Mouse (Mus musculus): ENCODE results near the gene Sun1. TPM values are rescaled to one million over a fixed set of nuclear protein-coding genes. Genes with fewer than 3 reads are reported as not detected.

Sun1 gene
- 45.3 and 48.9 TPM in 2 replicates for polyA plus RNA-seq (2014; fragmentation: Nextera tagmentation; extraction: Ambion mirVana)

DNA sequence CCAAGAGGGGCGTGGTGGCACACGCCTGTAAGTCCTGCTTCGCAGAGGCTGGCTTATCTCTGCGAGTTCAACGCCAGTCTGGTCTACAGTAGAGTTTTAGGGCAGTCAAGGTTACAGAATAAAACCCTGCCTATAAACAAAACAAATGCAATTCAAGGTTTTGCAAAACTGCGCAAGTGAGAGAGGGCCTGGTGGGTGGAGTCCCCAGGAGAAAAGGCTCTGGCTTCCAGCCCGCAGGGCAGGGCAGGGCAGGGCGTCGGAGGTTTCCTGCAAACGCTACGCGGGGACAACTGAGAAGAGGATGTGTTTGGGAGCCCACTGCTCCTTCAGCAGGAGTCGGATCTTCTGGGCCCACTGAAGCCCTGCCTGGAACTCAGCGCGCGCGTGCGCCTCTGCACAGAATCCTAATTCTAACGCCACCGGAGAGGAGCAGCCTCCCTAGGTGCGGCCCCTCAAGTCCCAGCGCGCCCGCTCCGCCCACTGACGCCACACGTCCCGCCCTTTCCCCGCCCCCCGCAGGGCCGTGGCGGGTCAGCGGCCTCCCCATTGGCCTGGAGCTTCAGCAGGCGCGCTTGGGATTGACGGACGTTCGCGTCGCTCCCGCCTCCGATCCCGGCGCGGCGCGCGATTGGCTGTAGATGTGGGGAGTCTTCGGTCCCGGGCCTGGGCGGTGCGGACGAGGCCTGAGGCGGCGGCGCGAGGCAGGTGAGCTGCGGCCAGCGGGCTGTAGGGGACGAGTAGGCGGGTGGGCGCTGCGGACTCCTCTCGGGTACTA, at the start of gene Sun1:
TSS of gene Sun1 (plus strand) at position 643 of the 775 bp plus-strand sequence.
- peak; percentile 99 for DNase-seq (ENCODE audit: low spot score)
- no peaks in the 10 kb centered on the region for H3K27me3 ChIP-seq (ENCODE audit: control insufficient read depth, insufficient read depth, low read length)
- H3K9ac ChIP-seq (ENCODE audit: low read length), result peak within 1 kb of the TSS; percentile 85
- peak within 1 kb of the TSS; percentile 49 for H3K27ac ChIP-seq (ENCODE audit: low read depth, low read length)
- H3K36me3 ChIP-seq (ENCODE audit: control insufficient read depth, insufficient read depth, low read length), result no peaks in the 10 kb centered on the region
- H3K9me3 ChIP-seq (ENCODE audit: control insufficient read depth, low read length), result no peaks in the 10 kb centered on the region
- 1% methylated on average over 56 of the region's 64 CpGs for WGBS
- peak within 1 kb of the TSS; percentile 90 for H3K4me2 ChIP-seq (ENCODE audit: low read depth)
- peak; percentile 99 for ATAC-seq (ENCODE audit: insufficient read depth, low FRiP score, low TSS enrichment)
- H3K4me1 ChIP-seq (ENCODE audit: control insufficient read depth, insufficient read depth, low read length), result peaks cover 9% of the 10 kb centered on the region
- H3K4me3 ChIP-seq (ENCODE audit: low read depth, low read length), result peak within 1 kb of the TSS; percentile 81

DNA sequence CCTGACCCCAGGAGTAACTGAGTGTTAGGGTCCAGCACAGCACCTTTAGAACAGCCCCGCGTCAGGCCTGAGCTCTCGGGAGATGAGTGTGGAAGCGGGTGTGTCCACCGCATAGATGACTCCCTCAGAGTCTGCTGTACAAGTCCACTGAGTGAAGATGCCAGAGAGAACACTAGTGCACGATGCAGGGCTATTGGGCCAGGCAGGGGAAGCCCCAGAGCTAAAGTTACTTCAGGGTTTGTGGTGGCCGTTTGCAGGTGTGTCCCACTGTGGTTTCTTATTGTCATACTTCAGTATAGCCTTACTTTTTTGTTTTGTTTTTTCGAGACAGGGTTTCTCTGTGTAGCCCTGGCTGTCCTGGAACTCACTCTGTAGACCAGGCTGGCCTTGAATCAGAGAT, 39.5 kb upstream of the Sun1 start:
- no peak for ATAC-seq (ENCODE audit: insufficient read depth, low FRiP score, low TSS enrichment)
- Histone ChIP-seq H3K4me3 (ENCODE audit: low read depth, low read length) (no peak overlapping the region), H3K27me3 (ENCODE audit: control insufficient read depth, insufficient read depth, low read length) (no peaks in the 10 kb centered on the region), H3K27ac (ENCODE audit: low read depth, low read length) (no peak overlapping the region), H3K36me3 (ENCODE audit: control insufficient read depth, insufficient read depth, low read length) (peaks cover 7% of the 10 kb centered on the region), H3K4me1 (ENCODE audit: control insufficient read depth, insufficient read depth, low read length) (no peaks in the 10 kb centered on the region), H3K4me2 (ENCODE audit: low read depth) (no peak overlapping the region), H3K9ac (ENCODE audit: low read length) (no peak overlapping the region), H3K9me3 (ENCODE audit: control insufficient read depth, low read length) (no peaks in the 10 kb centered on the region)
- DNase-seq (ENCODE audit: low spot score), result no peak
- 92% methylated on average over 8 of the region's 8 CpGs for WGBS

DNA sequence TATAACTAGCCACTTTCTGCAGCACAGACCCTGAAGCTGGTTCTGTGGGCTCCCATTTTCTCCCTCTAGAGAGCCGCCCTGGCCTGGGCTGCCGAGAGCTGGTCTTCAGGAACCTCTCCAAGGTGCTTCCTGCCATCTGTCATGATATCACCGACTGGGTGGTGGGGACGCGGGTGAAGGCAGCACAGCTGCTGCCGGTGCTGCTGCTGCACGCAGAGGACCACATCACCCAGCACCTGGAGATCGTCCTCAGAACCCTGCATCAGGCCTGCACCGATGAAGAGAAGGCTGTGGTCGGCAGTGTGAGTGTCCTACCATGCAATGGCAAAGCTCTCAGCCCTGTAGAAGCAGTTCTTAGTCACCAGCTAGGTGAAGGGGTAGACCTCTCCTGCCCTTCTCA, 38.8 kb upstream of the Sun1 start:
- DNase-seq (ENCODE audit: low spot score) (no peak), ATAC-seq (ENCODE audit: insufficient read depth, low FRiP score, low TSS enrichment) (no peak)
- Histone ChIP-seq H3K27ac (ENCODE audit: low read depth, low read length) (no peak overlapping the region), H3K4me1 (ENCODE audit: control insufficient read depth, insufficient read depth, low read length) (no peaks in the 10 kb centered on the region), H3K4me3 (ENCODE audit: low read depth, low read length) (no peak overlapping the region), H3K9me3 (ENCODE audit: control insufficient read depth, low read length) (no peaks in the 10 kb centered on the region), H3K9ac (ENCODE audit: low read length) (no peak overlapping the region), H3K4me2 (ENCODE audit: low read depth) (no peak overlapping the region), H3K36me3 (ENCODE audit: control insufficient read depth, insufficient read depth, low read length) (peaks cover 8% of the 10 kb centered on the region), H3K27me3 (ENCODE audit: control insufficient read depth, insufficient read depth, low read length) (no peaks in the 10 kb centered on the region)
- 88% methylated on average over 10 of the region's 10 CpGs for WGBS

DNA sequence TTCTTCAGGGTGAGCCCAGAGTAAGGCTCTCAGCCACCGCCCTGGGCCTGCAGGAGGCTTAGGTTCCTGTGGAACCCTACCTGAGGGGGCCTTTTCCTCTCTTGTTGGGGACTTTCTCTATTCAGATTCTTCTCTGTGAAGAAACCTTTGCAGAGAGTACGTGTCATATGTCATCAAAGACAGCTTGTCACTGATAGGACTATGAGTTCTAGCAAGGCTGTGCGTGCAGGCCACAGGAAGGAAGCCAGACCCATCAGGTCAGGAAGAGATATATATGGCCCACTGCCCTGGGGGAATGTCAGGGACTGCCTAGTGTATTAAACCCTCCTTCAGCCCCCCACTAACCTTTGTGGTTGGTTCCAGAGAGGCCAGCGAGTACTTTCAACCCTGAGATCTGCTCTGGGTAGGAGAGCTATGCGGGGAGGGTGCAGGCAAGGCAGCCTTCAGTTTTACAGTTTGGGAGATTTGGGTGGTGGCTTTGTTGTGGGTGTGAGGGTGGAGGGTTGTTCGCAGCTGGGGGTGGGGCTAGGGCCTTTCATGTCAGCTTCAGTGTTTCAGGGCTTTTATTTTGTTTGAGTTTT, 33.6 kb upstream of the Sun1 start:
- Histone ChIP-seq H3K4me1 (ENCODE audit: control insufficient read depth, insufficient read depth, low read length) (no peaks in the 10 kb centered on the region), H3K9ac (ENCODE audit: low read length) (no peak overlapping the region), H3K4me2 (ENCODE audit: low read depth) (no peak overlapping the region), H3K36me3 (ENCODE audit: control insufficient read depth, insufficient read depth, low read length) (peaks cover 6% of the 10 kb centered on the region), H3K27me3 (ENCODE audit: control insufficient read depth, insufficient read depth, low read length) (no peaks in the 10 kb centered on the region), H3K4me3 (ENCODE audit: low read depth, low read length) (no peak overlapping the region), H3K9me3 (ENCODE audit: control insufficient read depth, low read length) (no peaks in the 10 kb centered on the region), H3K27ac (ENCODE audit: low read depth, low read length) (no peak overlapping the region)
- 90% methylated on average over 6 of the region's 6 CpGs for whole genome bisulfite sequencing
- ATAC-seq (ENCODE audit: insufficient read depth, low FRiP score, low TSS enrichment) (no peak), DNase-seq (ENCODE audit: low spot score) (no peak)

DNA sequence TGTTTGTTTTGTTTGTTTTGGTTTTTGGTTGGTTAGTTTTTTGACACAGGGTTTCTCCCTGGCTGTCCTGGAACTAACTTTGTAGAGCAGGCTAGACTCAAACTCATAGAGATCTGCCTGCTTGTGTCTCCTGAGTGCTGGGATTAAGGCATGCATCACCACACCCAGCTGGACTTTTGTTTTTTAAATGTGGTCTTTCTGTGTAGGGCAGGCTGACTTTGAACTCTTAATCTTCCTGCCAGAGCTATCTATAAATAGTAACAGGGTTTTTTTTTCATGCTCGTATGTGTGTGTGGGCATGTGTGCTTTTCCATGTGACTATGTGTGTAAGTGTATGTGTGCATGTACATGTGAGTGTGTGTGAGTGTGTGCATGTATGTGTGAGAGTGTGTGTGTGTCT, 32.9 kb upstream of the Sun1 start:
- WGBS, result 92% methylated on average over 1 of the region's 1 CpGs
- H3K36me3 ChIP-seq (ENCODE audit: control insufficient read depth, insufficient read depth, low read length), result peaks cover 6% of the 10 kb centered on the region

DNA sequence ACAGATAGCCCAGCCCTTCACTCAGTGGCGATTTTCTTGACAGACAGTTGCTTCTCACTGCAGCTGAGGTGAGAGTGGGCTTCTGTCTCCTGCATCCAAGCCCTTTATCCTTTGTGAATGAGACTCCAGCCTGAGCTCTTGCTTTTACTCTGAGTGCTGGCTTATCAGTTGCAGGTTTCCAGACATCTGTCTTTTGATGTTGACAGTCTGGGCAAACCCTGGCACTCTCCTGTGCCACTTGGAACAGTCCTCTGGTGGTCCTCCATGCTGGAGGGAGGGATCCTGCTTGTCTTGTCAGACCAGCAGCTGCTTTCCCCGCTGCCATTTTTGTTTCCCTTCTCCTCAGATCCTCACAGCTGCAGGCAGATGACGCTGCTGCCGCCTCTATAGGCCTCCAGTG, 28.5 kb upstream of the Sun1 start:
- Histone ChIP-seq H3K4me2 (ENCODE audit: low read depth) (no peak overlapping the region), H3K27me3 (ENCODE audit: control insufficient read depth, insufficient read depth, low read length) (no peaks in the 10 kb centered on the region), H3K9ac (ENCODE audit: low read length) (no peak overlapping the region), H3K27ac (ENCODE audit: low read depth, low read length) (no peak overlapping the region), H3K4me3 (ENCODE audit: low read depth, low read length) (no peak overlapping the region), H3K36me3 (ENCODE audit: control insufficient read depth, insufficient read depth, low read length) (peaks cover 2% of the 10 kb centered on the region), H3K9me3 (ENCODE audit: control insufficient read depth, low read length) (no peaks in the 10 kb centered on the region), H3K4me1 (ENCODE audit: control insufficient read depth, insufficient read depth, low read length) (peaks cover 6% of the 10 kb centered on the region)
- DNase-seq (ENCODE audit: low spot score) (no peak), ATAC-seq (ENCODE audit: insufficient read depth, low FRiP score, low TSS enrichment) (no peak)
- WGBS, result 77% methylated on average over 4 of the region's 4 CpGs

More for the DNA sequence above, 32.9 kb upstream of the Sun1 start:
- Histone ChIP-seq H3K4me1 (ENCODE audit: control insufficient read depth, insufficient read depth, low read length) (no peaks in the 10 kb centered on the region), H3K4me3 (ENCODE audit: low read depth, low read length) (no peak overlapping the region), H3K27me3 (ENCODE audit: control insufficient read depth, insufficient read depth, low read length) (no peaks in the 10 kb centered on the region), H3K4me2 (ENCODE audit: low read depth) (no peak overlapping the region), H3K9ac (ENCODE audit: low read length) (no peak overlapping the region), H3K27ac (ENCODE audit: low read depth, low read length) (no peak overlapping the region), H3K9me3 (ENCODE audit: control insufficient read depth, low read length) (no peaks in the 10 kb centered on the region)
- DNase-seq (ENCODE audit: low spot score) (no peak), ATAC-seq (ENCODE audit: insufficient read depth, low FRiP score, low TSS enrichment) (no peak)

DNA sequence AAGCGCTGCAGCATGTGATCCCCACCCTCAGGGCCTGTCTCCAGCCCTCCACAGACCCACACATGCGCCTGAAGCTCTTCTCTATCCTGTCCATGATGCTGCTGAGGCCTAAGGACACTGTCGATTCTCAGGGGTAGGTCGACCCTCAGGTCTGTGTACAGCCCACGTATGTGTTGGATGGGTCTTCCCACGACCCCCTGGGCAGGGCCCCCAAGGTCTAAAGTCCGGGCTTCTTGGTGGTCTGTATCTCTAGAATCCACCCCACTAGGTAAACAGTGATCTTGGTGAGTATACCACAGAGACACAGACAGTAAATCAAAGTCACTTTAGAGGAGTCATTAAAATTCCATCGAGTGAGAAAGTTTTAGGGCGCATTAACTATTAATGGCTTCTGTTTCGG, 26.3 kb upstream of the Sun1 start:
- H3K4me3 ChIP-seq (ENCODE audit: low read depth, low read length), result no peak overlapping the region
- H3K27me3 ChIP-seq (ENCODE audit: control insufficient read depth, insufficient read depth, low read length), result no peaks in the 10 kb centered on the region
- no peak overlapping the region for H3K9ac ChIP-seq (ENCODE audit: low read length)
- H3K9me3 ChIP-seq (ENCODE audit: control insufficient read depth, low read length), result no peaks in the 10 kb centered on the region
- WGBS, result 24% methylated on average over 10 of the region's 10 CpGs
- peaks cover 6% of the 10 kb centered on the region for H3K4me1 ChIP-seq (ENCODE audit: control insufficient read depth, insufficient read depth, low read length)
- 0 out of 2 replicates have a peak overlapping the region, but pooled peaks have one; percentile 29 for H3K27ac ChIP-seq (ENCODE audit: low read depth, low read length)
- peaks cover 2% of the 10 kb centered on the region for H3K36me3 ChIP-seq (ENCODE audit: control insufficient read depth, insufficient read depth, low read length)
- DNase-seq (ENCODE audit: low spot score) (no peak), ATAC-seq (ENCODE audit: insufficient read depth, low FRiP score, low TSS enrichment) (no peak)
- H3K4me2 ChIP-seq (ENCODE audit: low read depth), result no peak overlapping the region

DNA sequence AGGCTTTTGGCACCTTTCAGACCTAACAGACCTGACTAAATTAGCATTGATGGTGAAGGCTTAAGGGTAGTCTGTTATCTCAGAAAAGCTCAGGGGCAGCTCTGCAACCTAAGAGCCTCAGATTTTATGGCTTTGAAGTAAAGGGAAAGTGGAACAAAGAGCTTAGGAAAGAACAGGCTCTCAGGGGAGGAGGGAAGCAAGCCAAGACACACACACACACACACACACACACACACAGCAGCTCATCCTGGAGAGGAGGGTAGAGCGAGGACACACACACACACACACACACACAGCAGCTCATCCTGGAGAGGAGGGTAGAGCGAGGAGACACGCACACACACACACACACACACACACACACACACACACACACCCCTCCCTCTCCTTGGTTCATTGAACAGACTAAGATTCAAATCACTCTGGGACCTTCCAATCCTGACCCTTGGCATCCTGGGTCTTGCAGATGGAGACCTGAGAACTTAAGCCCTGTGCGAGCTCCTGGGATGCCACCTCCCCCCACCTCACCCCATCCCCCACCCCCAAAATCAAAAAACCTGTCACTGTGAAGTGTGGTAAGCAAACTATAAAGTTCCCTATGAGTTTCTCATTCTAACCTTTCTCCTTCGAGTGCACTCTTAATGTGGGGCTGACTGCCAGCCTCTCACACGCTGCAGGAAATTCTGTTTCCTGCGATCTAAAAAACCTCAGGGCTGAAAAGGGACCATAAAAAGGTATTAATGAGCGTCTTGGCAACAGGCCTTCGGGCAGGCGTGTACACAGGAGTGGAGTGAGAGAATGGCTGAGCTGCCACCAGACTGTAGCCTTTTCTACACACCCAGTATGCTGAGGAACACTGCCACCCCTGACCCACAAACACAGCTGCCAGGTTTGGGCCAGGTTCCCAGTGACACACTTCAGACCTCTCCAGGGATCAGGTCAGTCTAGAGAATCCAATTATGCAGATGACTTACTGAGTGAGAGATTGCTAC, 25.6 kb upstream of the Sun1 start:
- ATAC-seq (ENCODE audit: insufficient read depth, low FRiP score, low TSS enrichment) (no peak), DNase-seq (ENCODE audit: low spot score) (no peak)
- 29% methylated on average over 9 of the region's 10 CpGs for WGBS
- H3K9ac ChIP-seq (ENCODE audit: low read length), result no peak overlapping the region
- H3K4me1 ChIP-seq (ENCODE audit: control insufficient read depth, insufficient read depth, low read length), result peaks cover 6% of the 10 kb centered on the region
- H3K4me2 ChIP-seq (ENCODE audit: low read depth), result no peak overlapping the region
- H3K27me3 ChIP-seq (ENCODE audit: control insufficient read depth, insufficient read depth, low read length), result no peaks in the 10 kb centered on the region
- peaks cover 2% of the 10 kb centered on the region for H3K36me3 ChIP-seq (ENCODE audit: control insufficient read depth, insufficient read depth, low read length)
- H3K27ac ChIP-seq (ENCODE audit: low read depth, low read length), result no peak overlapping the region
- H3K9me3 ChIP-seq (ENCODE audit: control insufficient read depth, low read length), result no peaks in the 10 kb centered on the region
- no peak overlapping the region for H3K4me3 ChIP-seq (ENCODE audit: low read depth, low read length)

All from neural tube, embryonic 11.5 days (tissue).